Mouse (Mus musculus) cortical plate, adult 2 months (tissue): ENCODE results near the gene Lbhd1.

Source experiments
- CTCF ChIP-seq: fragments of 200-500 bp; IDR thresholded peaks from 2 replicates; pipeline ENCODE4 v1.5.1; 2011; ENCODE audit warnings: mild to moderate bottlenecking, control low read depth, low read length; ENCODE audit not compliant: insufficient read depth; ENCODE audit errors: extremely low read depth
- POLR2A ChIP-seq: fragments of 200-500 bp; IDR thresholded peaks from 2 replicates; pipeline ENCODE4 v1.6.1; 2011; ENCODE audit warnings: mild to moderate bottlenecking, low read length, control low read depth; ENCODE audit not compliant: insufficient read depth; ENCODE audit errors: extremely low read depth

GRCm38 (mm10) chr19:8911810-8912209, 28.3 kb downstream of the Lbhd1 start:
- TF ChIP-seq CTCF, result no peak
- no peak for TF ChIP-seq POLR2A
